Mouse (Mus musculus): ENCODE data around the gene Rab34. TPM values are rescaled to one million over a fixed set of nuclear protein-coding genes. Genes with fewer than 3 reads are reported as not detected.

The Rab34 gene
- total and polyA plus RNA-seq, 3 experiments = 8.2 to 17.2 (median 9.8) TPM

- Histone ChIP-seq H3K27me3 (ENCODE audit: control insufficient read depth, insufficient read depth, low read length) (no peaks in the 10 kb centered on the region), H3K36me3 (ENCODE audit: control insufficient read depth, insufficient read depth, low read length) (no peaks in the 10 kb centered on the region), H3K79me2 (replicated peaks; ENCODE audit: control insufficient read depth, insufficient read depth, low read length) (no peaks in the 10 kb centered on the region), H3K4me3 (peak overlapping the region; percentile 49), H3K9ac (ENCODE audit: low read depth, low read length) (peak overlapping the region; percentile 48), H3K4me1 (ENCODE audit: control insufficient read depth, insufficient read depth, low read length) (peaks cover 4% of the 10 kb centered on the region; the same call in 1 of the 2 replicates), H3K27ac (no peak overlapping the region)
- intact Hi-C loops (cut with DNase I) = no loop called here
- WGBS = 4% methylated on average over 30 of the region's 30 CpGs
- peak; percentile 46; the same call in 1 of the 2 replicates for TF ChIP-seq POLR2A (IDR thresholded peaks at IDR 0.05; ENCODE audit: insufficient read depth, low read depth, low read length)
- TF ChIP-seq EP300 (IDR thresholded peaks at IDR 0.05; ENCODE audit: insufficient read depth, low read depth, low read length) = no peak
- no peak for TF ChIP-seq CTCF (IDR thresholded peaks at IDR 0.05)
- peak; percentile 83 to 84 for DNase-seq
These were observed 6.3 kb downstream of the Rab34 start for GRCm38 (mm10) chr11:78194411-78195100.

- H3K27ac ChIP-seq = no peak overlapping the region
- 50% methylated on average over 23 of the region's 23 CpGs for WGBS
- no peaks in the 10 kb centered on the region for H3K27me3 ChIP-seq (ENCODE audit: control insufficient read depth, insufficient read depth, low read length)
- intact Hi-C loops (cut with DNase I) = no loop called here
- TF ChIP-seq CTCF (IDR thresholded peaks at IDR 0.05) (no peak), EP300 (IDR thresholded peaks at IDR 0.05; ENCODE audit: insufficient read depth, low read depth, low read length) (no peak), POLR2A (IDR thresholded peaks at IDR 0.05; ENCODE audit: insufficient read depth, low read depth, low read length) (no peak)
- peaks cover 4% of the 10 kb centered on the region; the same call in 1 of the 2 replicates for H3K4me1 ChIP-seq (ENCODE audit: control insufficient read depth, insufficient read depth, low read length)
- H3K36me3 ChIP-seq (ENCODE audit: control insufficient read depth, insufficient read depth, low read length) = no peaks in the 10 kb centered on the region
- H3K9ac ChIP-seq (ENCODE audit: low read depth, low read length) = peak overlapping the region; percentile 48
- peak overlapping the region; percentile 49 for H3K4me3 ChIP-seq
- no peaks in the 10 kb centered on the region for H3K79me2 ChIP-seq (replicated peaks; ENCODE audit: control insufficient read depth, insufficient read depth, low read length)
- no peak for DNase-seq
These were observed 7.1 kb downstream of the Rab34 start for GRCm38 (mm10) chr11:78195101-78195863.

- H3K9ac ChIP-seq (ENCODE audit: low read depth, low read length) = no peak overlapping the region
- 84% methylated on average over 3 of the region's 3 CpGs for WGBS
- DNase-seq = no peak
- H3K27ac ChIP-seq = no peak overlapping the region
- intact Hi-C loops (cut with DNase I) = no loop called here
- TF ChIP-seq EP300 (IDR thresholded peaks at IDR 0.05; ENCODE audit: insufficient read depth, low read depth, low read length) = no peak
- TF ChIP-seq CTCF (IDR thresholded peaks at IDR 0.05) = no peak
- no peak for TF ChIP-seq POLR2A (IDR thresholded peaks at IDR 0.05; ENCODE audit: insufficient read depth, low read depth, low read length)
- H3K4me3 ChIP-seq = no peak overlapping the region
- H3K27me3 ChIP-seq (ENCODE audit: control insufficient read depth, insufficient read depth, low read length) = no peaks in the 10 kb centered on the region
- H3K79me2 ChIP-seq (replicated peaks; ENCODE audit: control insufficient read depth, insufficient read depth, low read length) = no peaks in the 10 kb centered on the region
- no peaks in the 10 kb centered on the region for H3K36me3 ChIP-seq (ENCODE audit: control insufficient read depth, insufficient read depth, low read length)
- no peaks in the 10 kb centered on the region for H3K4me1 ChIP-seq (ENCODE audit: control insufficient read depth, insufficient read depth, low read length)
These were observed 14.1 kb downstream of the Rab34 start for GRCm38 (mm10) chr11:78202372-78202771.

GRCm38 (mm10) chr11:78204287-78204686 is 16.1 kb downstream of the Rab34 start:
- H3K36me3 ChIP-seq (ENCODE audit: control insufficient read depth, insufficient read depth, low read length) = no peaks in the 10 kb centered on the region
- no peaks in the 10 kb centered on the region for H3K79me2 ChIP-seq (replicated peaks; ENCODE audit: control insufficient read depth, insufficient read depth, low read length)
- no peaks in the 10 kb centered on the region for H3K27me3 ChIP-seq (ENCODE audit: control insufficient read depth, insufficient read depth, low read length)
- no peak overlapping the region for H3K4me3 ChIP-seq
- H3K9ac ChIP-seq (ENCODE audit: low read depth, low read length) = no peak overlapping the region
- DNase-seq = no peak
- no peaks in the 10 kb centered on the region for H3K4me1 ChIP-seq (ENCODE audit: control insufficient read depth, insufficient read depth, low read length)
- intact Hi-C loops (cut with DNase I) = no loop called here
- H3K27ac ChIP-seq = no peak overlapping the region
- TF ChIP-seq POLR2A (IDR thresholded peaks at IDR 0.05; ENCODE audit: insufficient read depth, low read depth, low read length) = no peak
- WGBS = 68% methylated on average over 6 of the region's 6 CpGs

GRCm38 (mm10) chr11:78205361-78206206 is 17.4 kb downstream of the Rab34 start:
- DNase-seq = no peak

More at GRCm38 (mm10) chr11:78205361-78206206, 17.4 kb downstream of the Rab34 start:
- H3K9ac ChIP-seq (ENCODE audit: low read depth, low read length) = no peak overlapping the region
- intact Hi-C loops (cut with DNase I) = no loop called here
- H3K4me1 ChIP-seq (ENCODE audit: control insufficient read depth, insufficient read depth, low read length) = peaks cover under 1% of the 10 kb centered on the region; the same call in 1 of the 2 replicates
- TF ChIP-seq CTCF (IDR thresholded peaks at IDR 0.05) = no peak
- no peak for TF ChIP-seq EP300 (IDR thresholded peaks at IDR 0.05; ENCODE audit: insufficient read depth, low read depth, low read length)
- TF ChIP-seq POLR2A (IDR thresholded peaks at IDR 0.05; ENCODE audit: insufficient read depth, low read depth, low read length) = no peak
- H3K27me3 ChIP-seq (ENCODE audit: control insufficient read depth, insufficient read depth, low read length) = no peaks in the 10 kb centered on the region
- H3K79me2 ChIP-seq (replicated peaks; ENCODE audit: control insufficient read depth, insufficient read depth, low read length) = no peaks in the 10 kb centered on the region
- no peak overlapping the region for H3K4me3 ChIP-seq
- 85% methylated on average over 13 of the region's 13 CpGs for WGBS
- H3K27ac ChIP-seq = no peak overlapping the region
- no peaks in the 10 kb centered on the region for H3K36me3 ChIP-seq (ENCODE audit: control insufficient read depth, insufficient read depth, low read length)
